Mouse (Mus musculus): ENCODE measurements around the gene Prdx5.
"Not testable (repeated sequence)": the region's sequence is repeated elsewhere in the genome, so short reads cannot be mapped to it uniquely, and the experiment has no call there.

Prdx5 gene

DNA sequence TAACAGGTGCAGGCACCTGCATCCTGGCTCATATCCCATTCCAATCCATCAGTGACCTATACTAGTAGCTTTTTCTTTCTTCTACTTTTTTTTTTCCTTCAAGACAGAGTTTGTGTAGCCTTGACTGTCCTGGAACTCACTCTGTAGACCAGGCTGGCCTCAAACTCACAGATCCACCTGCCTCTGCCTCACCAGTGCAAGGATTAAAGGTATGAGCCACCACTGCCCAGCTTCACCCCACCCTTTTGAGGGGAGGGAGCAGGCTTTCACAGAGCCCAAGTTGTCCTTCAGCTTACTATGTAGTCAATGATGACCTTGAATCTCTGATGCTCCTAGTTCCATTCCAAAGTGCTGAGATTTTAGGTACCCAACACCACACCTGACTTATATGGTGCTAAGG lies 9.5 kb upstream of the Prdx5 start:
- in situ Hi-C loops (cut with MboI): no loop called here

DNA sequence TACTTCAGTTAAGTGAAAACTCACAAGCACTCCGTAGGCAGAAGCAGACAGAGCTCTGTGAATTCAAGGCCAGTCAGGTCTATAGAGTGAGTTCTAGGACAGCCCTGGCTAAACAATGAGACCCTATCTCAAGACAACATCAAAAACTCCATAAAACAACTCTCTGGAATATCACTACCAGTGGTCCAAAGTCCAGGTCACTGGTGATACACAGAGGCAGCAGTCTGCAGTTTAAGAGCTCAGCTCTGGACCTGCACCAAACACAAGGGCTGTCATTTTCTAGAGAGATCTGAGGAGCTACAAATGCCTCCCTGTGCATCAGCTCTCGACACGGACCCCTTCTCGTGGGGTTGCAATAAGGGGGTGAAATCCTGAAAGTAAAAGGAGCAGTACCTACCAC lies 8.4 kb upstream of the Prdx5 start:
- in situ Hi-C loops (cut with MboI): no loop called here

DNA sequence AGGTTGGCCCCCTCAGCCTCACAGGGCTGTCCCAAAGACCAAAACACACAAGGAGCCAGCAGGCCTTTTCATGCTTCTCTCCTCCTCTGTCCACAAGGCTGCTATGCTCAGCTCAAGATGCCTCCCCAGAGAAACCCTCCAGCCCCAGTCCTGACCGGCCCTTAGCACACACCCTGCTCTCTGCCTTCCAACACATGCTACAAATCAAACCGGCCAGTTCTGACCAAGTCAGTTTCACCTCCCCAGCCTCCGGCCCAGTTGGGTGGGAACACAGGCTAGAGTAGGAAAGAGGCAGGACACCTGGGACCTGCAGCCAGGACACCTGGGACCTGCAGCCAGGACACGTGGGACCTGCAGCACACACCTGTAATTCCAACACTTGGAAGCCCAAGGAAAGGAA lies 6.6 kb upstream of the Prdx5 start:
- in situ Hi-C loops (cut with MboI): no loop called here

DNA sequence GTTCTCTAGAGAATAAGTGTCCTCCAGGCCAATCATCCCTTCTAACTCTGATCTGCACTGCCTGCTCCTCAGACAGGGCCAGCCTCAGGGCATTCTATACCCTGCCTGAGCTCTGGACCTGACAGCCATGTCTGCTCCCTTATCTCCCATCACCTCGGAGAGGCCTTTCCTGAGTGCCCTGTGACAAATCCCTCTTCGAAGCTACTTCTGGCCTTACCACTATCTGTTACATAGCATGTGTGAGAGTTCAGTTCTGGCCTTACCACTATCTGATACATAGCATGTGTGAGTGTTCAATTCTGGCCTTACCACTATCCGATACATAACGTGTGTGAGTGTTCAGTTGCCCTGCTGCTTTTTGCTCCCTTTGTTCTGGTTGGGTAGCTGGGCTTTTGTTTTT lies 5.4 kb upstream of the Prdx5 start:
- in situ Hi-C loops (cut with MboI): no loop called here

DNA sequence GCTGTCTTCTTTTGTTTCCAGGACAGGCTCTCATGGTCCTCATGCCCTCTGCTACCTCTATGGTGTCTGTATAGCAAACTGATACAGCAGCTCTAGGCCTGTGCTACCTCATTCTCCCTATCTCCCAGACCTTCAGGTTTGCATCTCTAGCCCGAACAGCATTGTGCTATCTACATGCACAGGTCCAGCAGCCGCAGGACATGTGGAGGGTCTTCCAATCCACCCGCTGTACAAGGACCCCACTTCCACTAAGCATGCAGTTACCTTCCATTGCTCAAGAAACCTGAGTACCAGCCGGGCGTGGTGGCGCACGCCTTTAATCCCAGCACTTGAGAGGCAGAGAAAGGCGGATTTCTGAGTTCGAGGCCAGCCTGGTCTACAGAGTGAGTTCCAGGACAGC lies 4.6 kb upstream of the Prdx5 start:
- in situ Hi-C loops (cut with MboI): no loop called here

DNA sequence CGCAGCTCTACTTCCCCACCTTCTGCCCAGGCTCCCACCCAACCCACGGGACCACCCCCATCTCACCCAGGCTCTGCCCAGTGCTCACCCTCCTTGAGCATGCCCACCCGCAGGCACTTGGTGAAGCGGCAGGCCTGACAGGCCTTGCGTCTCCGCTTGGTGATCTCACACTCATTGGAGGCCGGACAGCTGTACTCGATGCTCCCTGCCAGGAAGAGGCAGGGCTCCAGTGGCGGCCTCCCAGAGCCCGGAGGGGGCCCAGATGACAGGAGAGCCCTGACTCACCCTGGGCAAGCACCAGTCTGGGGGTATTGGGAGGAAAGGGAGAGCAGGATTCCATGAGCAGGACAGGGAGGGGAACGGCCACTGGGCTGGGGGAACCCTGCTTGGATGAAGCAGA lies 4.1 kb upstream of the Prdx5 start:
- in situ Hi-C loops (cut with MboI): no loop called here

DNA sequence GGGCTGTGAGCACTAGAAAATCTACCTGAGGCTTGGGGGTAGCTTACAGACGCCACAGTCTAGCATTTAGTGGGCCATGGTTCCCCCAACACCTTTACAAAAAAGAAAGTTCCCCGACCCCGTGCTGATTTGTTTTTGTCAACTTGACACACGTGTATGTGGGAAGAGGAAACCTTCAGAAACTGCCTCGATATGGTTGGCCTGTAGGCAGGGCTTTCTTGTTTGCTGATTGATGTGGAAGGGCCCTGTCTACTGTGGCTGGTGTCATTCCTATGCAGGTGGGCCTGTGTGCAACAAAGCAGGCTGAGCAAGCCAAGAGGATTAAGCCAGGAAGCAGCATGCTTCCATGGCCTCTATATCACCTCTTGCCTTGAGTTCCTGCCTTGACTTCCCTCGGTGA lies 3.1 kb upstream of the Prdx5 start:
- in situ Hi-C loops (cut with MboI): no loop called here

DNA sequence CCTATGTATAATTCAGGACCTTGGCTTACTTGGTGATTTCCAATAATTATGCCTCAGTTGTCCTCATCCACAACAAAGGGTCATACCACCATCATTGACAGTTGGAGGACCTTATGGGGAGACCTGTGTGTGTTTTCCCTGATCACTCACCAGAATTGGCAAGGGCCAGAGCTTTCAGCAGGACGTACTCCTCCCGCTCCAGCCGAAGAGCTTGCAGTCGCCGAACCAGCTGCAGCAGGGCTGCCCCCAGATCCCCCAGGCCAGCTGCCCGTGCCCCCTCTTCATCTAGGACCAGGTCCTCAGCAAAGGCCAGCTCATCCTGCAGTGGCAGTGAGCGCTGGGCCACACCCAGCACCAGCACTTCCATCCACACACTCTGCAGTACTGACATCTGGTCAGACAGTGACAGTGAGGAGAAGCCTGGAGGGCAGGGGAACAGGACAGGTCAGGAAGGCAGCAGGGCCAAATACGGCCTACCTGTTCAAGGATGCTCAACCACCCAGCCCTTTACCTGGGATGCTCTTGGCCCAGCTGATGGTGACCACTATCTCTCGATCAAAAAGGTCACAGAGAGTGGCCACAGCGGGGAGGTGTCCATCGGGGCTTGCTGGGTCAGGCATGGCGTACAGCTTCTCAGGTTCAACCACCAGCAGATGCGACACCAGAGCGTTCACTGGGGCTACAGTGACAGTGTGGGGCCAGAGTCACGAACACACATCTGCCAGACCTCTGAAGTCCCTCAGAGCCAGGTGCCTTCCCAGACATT lies 2.5 kb upstream of the Prdx5 start:
- in situ Hi-C loops (cut with MboI): no loop called here

DNA sequence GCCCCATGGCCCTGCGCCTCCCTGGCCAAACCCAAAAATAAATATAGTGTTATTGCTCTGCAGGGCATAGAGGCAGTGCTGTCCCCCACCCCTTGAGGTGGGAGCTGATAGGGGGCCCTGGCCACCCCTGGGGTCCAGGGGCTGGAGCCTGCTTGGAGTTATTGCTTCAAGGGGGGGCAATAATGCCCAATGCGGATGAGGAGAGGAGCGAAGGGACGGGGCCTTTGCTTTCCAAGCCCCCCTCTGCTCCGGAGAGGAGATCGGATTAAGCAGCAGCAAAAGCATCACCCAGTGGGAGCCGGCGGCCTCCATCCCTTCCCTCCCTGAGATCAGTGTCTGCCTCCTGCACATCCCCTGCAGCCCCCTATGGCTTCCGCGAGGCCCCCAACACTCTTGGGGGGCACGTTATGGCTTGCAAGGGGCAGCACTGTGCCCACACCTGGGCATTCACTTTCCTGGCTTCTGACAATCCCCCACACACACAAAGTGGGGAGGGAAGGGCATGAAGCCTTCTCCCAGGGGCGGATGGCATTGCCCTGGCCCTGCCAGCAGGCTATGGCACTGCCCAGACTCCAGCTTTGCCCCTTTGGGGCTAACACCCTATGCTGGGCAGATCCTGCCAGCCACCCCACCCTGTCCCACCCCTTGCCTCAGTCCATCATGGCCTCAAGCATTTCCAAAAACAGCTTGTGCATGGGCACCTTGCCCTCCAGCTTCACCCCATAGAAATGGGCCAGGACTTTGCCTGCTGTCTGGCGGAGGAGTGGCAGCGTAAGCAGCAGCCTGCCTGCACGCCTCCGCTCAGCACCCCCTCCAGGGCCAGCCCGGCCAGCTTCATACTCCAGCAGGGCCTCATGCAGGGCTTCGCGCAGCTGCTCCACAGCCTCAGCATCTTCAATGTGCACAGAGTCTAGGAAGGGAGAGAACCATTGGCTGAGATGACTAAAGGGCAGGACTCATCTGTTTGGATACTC lies 1.5 kb upstream of the Prdx5 start:
- in situ Hi-C loops (cut with MboI): no loop called here

DNA sequence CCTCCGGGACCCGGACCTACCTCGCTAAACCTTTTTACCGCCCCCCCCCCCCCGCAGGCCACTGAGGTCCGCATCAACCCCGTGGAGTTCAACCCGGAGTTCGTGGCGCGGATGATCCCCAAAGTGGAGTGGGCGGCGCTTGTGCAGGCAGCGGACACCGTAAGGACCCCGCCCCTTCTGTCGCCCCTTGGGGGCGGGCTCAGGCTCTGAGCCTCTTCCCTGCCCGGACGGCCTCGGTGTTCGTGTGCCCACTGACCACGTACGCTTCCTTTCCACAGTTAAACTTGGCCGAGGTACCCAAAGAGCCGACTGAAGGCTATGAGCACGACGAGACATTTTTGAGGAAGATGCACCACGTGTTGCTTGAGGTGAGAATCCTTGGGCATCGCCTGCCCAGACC lies 400 bp upstream of the Prdx5 start:
- in situ Hi-C loops (cut with MboI): not testable (repeated sequence)

DNA sequence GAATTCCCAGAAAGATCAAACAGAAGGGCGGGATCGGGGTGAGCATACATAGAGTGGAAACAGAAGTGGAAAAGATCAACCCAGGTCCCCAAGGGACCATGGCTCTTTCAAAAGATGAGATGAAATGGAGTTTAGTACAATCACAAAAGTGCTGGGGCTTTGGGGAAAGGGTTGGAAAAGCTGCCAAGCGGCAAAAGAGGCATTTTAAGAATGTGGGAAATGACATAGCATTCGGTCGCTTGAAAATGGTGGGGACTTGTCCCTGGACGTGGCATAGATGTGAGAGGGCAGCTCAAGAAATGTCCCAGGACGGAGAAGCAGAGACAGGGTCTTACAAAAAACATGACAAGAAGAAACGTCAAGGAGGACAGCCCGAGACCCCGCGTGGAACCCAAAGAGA lies 885 bp downstream of the Prdx5 start:
- in situ Hi-C loops (cut with MboI): no loop called here

DNA sequence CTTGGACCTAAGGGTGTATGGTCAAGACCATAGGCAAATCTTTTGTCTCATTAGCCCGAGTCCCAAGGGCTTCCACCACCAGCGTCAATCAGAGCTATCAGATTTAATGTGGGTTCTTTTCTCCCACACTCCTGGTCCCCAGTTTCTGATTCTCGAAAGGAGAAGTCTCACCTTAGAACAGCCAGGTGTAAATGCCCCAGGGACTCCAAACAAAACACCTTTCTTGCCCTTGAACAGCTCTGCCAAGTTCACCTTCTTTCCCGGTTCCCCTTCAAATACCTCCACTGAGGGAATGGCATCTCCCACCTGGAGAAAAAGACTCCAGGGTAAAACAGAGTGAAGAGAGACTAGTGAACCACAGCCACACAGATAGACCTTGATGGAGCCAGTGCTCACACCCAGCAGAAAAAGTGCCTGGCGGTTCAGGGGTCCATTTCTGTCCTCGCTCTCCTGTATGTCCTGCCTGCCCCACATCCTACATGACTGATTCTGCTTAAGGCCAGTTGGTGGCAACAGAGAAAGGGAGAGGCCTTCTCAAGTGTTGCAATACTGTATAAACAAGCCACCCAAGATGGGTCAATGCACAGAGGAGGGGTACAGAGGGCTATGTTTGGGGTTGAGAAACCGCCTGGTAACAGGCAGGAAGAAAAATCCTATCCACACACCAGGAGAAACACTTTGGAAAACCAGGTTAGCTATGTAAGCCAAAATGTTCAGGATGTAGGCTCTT lies 1.9 kb downstream of the Prdx5 start:
- in situ Hi-C loops (cut with MboI): no loop called here

DNA sequence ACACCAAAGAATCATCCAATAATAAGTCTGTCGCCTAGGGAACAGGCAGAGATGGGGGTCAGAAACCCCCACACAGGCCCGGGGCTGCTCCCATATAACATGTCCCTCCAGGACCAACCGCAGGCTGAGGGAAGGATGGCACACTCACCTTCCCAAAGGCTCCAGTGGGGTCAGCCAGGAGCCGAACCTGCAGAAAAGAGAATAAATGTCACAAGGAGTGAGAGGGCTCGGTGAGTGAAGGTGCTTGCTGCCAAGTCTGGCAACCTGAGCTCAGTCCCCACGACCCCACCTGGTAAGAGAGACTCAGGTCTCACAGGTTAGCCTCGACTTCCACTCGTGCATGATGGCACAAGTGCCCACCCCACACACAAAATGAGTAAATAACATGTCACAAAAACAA lies 2.8 kb downstream of the Prdx5 start:
- in situ Hi-C loops (cut with MboI): no loop called here

DNA sequence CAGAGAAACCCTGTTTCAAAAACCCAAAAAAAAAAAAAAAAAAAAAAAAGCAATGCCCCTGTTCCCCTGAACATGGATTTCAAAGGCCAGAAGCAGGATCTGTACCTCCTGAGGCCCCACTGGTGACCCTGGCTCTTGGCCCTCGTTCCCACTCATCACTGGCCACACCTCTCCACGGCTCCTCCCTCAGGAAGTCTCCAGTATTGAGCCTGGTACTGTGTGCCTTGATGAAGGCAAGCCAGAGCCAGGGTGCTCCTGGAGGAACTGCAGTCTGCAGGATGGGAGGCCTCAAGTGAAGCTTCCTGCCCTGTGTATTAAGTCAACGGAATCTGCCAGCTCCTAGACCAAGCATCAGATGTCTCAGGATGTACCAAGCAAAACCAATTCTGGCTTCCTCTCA lies 3.7 kb downstream of the Prdx5 start:
- in situ Hi-C loops (cut with MboI): no loop called here

DNA sequence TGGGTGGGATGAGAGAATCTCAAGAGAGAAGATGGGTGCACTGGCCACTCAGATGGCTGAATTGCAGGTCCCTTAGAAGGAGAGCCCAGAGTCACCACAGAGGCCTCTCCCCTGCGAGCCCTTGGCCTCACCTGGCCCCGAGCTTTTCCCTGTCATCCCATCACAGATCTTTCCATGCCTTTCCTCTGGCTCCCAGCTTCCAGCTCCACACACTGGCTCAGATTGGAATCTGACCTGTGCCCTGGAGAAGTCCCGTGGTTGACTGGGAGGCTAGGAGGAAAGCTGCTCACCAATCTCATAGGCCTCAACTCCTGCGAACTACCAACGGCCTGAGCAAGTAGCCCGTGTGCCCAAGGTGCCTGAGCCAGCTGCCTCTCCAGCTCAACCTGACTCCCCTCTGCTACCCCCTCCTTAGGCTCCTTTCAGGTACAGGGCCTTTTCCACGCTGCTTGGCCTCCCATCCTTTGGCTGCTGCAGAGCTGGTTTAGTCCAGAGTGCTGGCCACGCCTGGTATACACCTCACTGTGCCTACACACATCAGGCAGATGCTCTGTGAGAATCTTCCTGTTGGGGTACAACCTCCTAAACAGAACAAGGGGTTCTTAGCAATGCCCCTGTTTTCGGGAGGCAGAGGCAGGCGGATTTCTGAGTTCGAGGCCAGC lies 4.3 kb downstream of the Prdx5 start:
- in situ Hi-C loops (cut with MboI): no loop called here

DNA sequence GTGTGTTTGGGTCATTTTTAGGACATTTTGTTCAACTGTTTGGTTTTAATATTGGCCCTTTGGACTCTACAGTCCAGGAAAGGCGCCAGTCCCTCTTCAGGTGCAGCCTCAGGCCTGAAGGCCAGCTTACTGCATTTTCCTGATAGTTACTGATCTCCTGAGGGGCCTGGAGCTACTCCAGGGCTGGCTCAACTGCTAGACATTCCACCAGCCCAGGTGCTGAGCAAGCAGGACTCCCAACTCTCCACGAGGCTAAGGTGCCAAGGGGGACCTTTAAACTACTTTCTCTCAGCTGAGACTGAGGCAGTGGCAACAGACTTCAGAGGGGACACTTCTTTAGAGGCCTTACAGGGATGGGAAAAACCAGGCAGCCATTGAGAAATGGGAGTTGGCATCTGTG lies 5.1 kb downstream of the Prdx5 start:
- in situ Hi-C loops (cut with MboI): no loop called here

DNA sequence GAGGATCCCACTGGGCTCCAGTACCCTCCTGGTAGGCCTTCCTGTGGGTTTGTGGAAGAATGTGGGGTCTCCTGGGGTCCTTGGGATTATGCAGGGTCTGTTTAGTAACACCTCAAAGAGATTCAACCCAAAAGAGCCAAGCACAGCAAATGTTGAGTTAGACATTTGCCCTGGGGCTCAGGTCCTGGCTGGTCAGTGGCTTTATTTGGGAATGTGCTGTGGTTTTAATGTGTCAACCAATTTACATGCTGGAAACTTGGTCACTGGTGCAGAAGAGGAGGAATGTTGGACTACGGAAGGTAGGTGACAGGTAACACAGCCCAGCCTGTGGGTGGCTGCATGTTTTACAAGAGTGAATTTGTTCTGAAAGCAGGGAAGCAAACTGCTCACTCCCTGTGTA lies 6.9 kb downstream of the Prdx5 start:
- in situ Hi-C loops (cut with MboI): no loop called here

DNA sequence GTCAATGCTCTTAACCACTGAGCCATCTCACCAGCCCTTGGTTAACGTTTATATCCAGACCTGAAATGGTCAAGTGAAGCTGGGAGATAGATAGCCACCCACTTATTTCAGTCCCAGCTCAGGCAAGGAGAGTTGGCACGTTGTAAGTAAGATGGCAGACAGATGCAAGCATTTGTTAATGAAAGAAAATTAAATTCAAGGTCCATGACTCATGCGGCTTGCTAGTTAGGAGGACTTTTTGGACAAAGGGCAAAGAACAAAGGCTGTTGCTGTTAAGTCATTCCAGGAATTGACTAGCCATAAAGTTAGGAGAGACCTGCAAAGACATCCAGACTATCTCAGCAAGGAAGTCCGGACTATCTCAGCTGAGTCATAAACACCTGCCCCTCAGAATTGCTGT lies 10.3 kb downstream of the Prdx5 start:
- in situ Hi-C loops (cut with MboI): no loop called here

DNA sequence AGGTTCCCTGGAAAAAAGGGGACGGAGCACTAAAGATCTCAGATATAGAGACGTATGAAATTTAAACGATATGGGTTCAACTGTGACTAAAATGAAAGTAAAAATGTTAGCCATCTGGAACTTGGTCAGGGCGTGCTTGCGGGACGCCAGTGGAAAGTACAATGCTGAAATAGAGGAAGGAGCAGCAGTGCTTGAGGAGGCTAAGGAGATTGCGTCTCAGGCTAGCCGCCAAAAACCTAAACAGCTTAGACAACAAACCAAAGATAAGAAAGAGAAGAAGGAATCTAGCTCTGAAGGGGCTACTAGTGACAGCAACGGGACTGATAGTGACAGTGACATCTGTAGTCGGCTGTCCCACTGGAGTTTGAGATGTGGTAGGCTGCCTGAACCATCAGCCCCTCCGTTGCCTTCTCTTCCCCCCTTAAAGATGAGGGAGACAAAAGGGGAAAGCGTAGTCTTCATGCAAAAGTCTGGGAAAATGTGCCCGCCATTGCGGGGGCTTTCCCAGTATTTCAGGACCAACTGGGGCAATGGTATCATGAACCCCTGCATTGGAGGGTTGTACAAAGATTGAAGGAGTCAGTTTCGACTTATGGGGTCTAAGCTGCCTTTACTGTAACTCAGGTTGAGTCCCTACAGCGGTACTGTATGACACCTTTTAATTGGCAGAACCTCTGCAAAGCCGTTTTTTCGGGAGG lies 14.1 kb downstream of the Prdx5 start:
- in situ Hi-C loops (cut with MboI): not testable (repeated sequence)

DNA sequence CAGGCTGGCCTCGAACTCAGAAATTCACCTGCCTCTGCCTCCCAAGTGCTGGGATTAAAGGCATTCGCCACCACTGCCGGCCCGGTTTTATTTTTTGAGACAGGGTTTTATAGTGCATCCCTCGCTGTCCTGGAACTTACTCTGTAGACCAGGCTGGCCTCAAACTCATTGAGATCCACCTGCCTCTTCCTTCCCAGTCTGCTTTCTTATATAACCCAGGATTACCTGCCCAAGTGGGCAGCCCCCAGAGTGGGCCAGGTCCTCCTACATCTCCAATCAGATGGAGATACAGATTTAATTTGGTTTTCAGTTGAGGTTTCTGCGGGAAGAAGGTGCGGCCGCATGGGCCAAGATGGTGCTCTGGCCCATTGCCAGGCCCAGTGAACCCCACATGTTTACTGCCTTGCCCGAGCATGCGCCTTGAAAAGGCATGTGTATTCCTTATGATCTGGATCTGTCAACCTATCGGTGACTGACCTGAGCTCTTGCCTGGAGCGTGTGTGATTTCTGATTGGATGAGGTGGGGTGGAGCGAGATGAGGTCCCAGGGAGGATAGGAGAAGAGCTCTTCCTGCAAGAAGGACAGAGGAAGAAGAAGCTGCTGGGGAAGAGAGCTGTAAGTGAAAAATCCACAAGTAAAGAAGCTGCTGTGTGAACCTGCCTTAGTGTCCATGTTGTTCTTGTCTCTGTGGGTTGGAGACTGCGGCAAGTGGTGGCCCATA lies 16.0 kb downstream of the Prdx5 start:
- in situ Hi-C loops (cut with MboI): no loop called here

DNA sequence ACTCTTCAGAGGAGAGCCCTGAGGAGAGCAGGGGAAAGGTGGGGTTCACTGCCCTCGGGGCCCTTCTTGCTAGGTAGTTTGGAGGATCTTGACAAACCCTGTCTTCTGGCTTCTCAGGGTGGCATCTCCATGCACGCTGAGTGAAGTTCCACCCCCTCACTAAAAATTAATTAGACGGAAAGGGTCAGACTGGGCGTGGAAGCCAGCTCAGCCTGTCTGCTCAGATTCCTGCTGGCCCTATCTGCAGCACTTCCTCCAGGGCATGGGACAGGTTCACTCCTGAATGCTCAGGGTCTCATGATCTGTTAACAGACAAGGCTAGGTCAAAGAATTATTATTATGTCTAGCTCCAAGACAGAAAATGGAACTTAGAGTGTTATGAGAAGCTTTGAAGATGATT lies 17.4 kb downstream of the Prdx5 start:
- in situ Hi-C loops (cut with MboI): no loop called here
